Mouse (Mus musculus): Measurements from ENCODE around the gene Trim65. TPM values are rescaled to one million over a fixed set of nuclear protein-coding genes. Genes with fewer than 3 reads are reported as not detected.

Gene Trim65
- polyA plus RNA-seq, 1 experiment from 2014 or later: 2.5 TPM

DNA sequence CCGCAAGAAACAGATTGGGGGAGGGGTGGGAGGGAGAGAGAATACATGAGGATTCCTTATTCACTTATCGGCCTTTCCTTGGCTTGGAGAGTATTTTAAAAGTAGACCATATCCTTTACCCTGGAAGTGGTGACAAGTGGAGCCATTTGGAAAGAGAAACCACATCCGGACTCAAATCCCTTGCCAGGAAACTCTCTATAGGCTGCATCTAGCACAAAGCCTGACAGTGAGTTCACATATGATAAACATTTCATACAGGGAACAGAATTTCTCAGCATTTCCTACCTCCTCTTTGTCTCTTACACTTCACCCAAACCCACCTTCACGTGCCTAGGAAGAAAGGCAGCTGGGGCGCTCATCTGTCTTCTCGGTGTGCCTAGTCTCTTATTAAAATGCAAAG, 36.3 kb upstream of the Trim65 start:
- ATAC-seq (ENCODE audit: low FRiP score): peak; percentile 14; the same call in 1 of the 2 replicates
- Histone ChIP-seq H3K27me3 (ENCODE audit: control insufficient read depth, insufficient read depth, low read length) (no peaks in the 10 kb centered on the region), H3K4me1 (replicated peaks; ENCODE audit: control insufficient read depth, insufficient read depth, low read length) (peaks cover 7% of the 10 kb centered on the region), H3K27ac (ENCODE audit: low read depth, low read length) (peak overlapping the region; percentile 85), H3K36me3 (ENCODE audit: control insufficient read depth, insufficient read depth, low read length) (no peaks in the 10 kb centered on the region), H3K9ac (ENCODE audit: low read depth, low read length) (peak overlapping the region; percentile 91), H3K4me3 (ENCODE audit: low read depth, low read length) (peak overlapping the region; percentile 69), H3K4me2 (replicated peaks; ENCODE audit: low read depth, low read length) (peak overlapping the region; percentile 71), H3K9me3 (ENCODE audit: control insufficient read depth, low read length) (no peaks in the 10 kb centered on the region)
- WGBS: 13% methylated on average over 6 of the region's 6 CpGs
- no peak for DNase-seq (ENCODE audit: low spot score)

DNA sequence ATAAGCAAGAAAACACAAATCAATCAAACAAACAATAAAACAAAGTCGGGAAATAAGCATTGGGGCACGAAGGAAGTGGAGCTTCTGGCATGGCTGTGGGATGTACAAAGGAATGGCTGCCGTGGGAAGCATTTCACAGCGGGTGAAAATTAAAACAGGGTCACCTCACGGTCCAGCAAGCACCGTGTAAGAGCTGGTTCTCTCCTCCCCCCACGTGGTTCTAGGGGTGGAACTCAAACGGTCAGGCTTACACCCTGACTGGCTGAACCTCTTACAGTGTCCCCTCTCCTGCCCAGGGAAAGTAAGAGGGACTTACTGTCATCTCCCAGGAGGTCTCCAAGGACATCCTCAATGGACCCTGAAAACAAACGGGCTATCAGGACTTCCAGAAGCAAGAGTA, 32.1 kb upstream of the Trim65 start:
- no peak for DNase-seq (ENCODE audit: low spot score)
- no peak overlapping the region for H3K4me2 ChIP-seq (replicated peaks; ENCODE audit: low read depth, low read length)
- H3K9me3 ChIP-seq (ENCODE audit: control insufficient read depth, low read length): no peaks in the 10 kb centered on the region
- H3K27ac ChIP-seq (ENCODE audit: low read depth, low read length): no peak overlapping the region
- H3K36me3 ChIP-seq (ENCODE audit: control insufficient read depth, insufficient read depth, low read length): peaks cover 3% of the 10 kb centered on the region; the same call in 1 of the 2 replicates
- H3K27me3 ChIP-seq (ENCODE audit: control insufficient read depth, insufficient read depth, low read length): no peaks in the 10 kb centered on the region
- peaks cover 7% of the 10 kb centered on the region for H3K4me1 ChIP-seq (replicated peaks; ENCODE audit: control insufficient read depth, insufficient read depth, low read length)
- 32% methylated on average over 9 of the region's 9 CpGs for WGBS
- ATAC-seq (ENCODE audit: low FRiP score): no peak
- no peak overlapping the region for H3K4me3 ChIP-seq (ENCODE audit: low read depth, low read length)
- no peak overlapping the region for H3K9ac ChIP-seq (ENCODE audit: low read depth, low read length)

DNA sequence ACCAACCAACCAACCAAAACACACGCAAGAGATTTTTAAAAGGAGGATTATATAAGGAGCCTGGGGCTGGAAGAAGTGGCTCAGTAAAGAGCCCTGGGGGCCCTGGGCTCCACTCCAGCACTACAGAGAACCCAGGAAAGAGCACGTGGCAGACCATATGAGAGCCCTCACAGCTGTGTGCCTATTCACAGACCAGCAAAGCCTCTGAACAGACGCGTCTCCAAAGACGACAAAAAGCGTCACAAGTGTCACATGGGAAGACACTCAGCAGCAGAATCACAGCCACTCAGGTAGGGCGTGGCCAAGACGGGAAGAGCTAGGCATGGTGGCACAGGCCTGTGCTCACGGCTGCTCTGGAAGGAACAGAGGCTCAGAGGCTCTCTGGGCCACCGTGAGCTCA, 31.2 kb upstream of the Trim65 start:
- H3K27me3 ChIP-seq (ENCODE audit: control insufficient read depth, insufficient read depth, low read length): no peaks in the 10 kb centered on the region
- H3K36me3 ChIP-seq (ENCODE audit: control insufficient read depth, insufficient read depth, low read length): peaks cover 6% of the 10 kb centered on the region
- H3K27ac ChIP-seq (ENCODE audit: low read depth, low read length): no peak overlapping the region
- no peak overlapping the region for H3K4me3 ChIP-seq (ENCODE audit: low read depth, low read length)
- H3K4me2 ChIP-seq (replicated peaks; ENCODE audit: low read depth, low read length): no peak overlapping the region
- DNase-seq (ENCODE audit: low spot score) (no peak), ATAC-seq (ENCODE audit: low FRiP score) (no peak)
- no peaks in the 10 kb centered on the region for H3K9me3 ChIP-seq (ENCODE audit: control insufficient read depth, low read length)
- WGBS: 76% methylated on average over 10 of the region's 10 CpGs
- peaks cover 7% of the 10 kb centered on the region for H3K4me1 ChIP-seq (replicated peaks; ENCODE audit: control insufficient read depth, insufficient read depth, low read length)
- no peak overlapping the region for H3K9ac ChIP-seq (ENCODE audit: low read depth, low read length)

DNA sequence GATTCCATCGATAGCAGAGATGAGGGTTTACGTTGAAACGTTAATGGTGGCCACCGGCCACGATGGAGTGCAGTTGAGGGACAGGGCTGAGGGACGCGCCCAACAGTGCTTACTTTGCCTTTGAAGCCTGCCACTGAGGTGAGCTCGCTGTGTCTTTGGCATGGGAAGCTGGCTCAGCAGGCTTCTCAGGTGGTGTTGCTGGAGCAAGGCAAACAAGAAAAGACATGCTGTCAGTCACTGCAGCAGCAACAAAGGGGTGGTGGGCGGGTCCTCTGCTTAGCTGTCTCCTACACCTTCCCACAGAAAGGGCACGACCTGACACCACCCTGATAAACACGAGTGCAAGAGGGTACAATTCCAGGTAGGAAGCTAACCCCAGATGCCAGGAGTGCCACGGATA, 30.4 kb upstream of the Trim65 start:
- ATAC-seq (ENCODE audit: low FRiP score) (no peak), DNase-seq (ENCODE audit: low spot score) (no peak)
- H3K4me2 ChIP-seq (replicated peaks; ENCODE audit: low read depth, low read length): no peak overlapping the region
- H3K4me1 ChIP-seq (replicated peaks; ENCODE audit: control insufficient read depth, insufficient read depth, low read length): peaks cover 4% of the 10 kb centered on the region
- no peak overlapping the region for H3K9ac ChIP-seq (ENCODE audit: low read depth, low read length)
- H3K9me3 ChIP-seq (ENCODE audit: control insufficient read depth, low read length): no peaks in the 10 kb centered on the region
- no peak overlapping the region for H3K4me3 ChIP-seq (ENCODE audit: low read depth, low read length)
- no peaks in the 10 kb centered on the region for H3K27me3 ChIP-seq (ENCODE audit: control insufficient read depth, insufficient read depth, low read length)
- 70% methylated on average over 12 of the region's 12 CpGs for WGBS
- peaks cover 6% of the 10 kb centered on the region for H3K36me3 ChIP-seq (ENCODE audit: control insufficient read depth, insufficient read depth, low read length)
- H3K27ac ChIP-seq (ENCODE audit: low read depth, low read length): no peak overlapping the region

DNA sequence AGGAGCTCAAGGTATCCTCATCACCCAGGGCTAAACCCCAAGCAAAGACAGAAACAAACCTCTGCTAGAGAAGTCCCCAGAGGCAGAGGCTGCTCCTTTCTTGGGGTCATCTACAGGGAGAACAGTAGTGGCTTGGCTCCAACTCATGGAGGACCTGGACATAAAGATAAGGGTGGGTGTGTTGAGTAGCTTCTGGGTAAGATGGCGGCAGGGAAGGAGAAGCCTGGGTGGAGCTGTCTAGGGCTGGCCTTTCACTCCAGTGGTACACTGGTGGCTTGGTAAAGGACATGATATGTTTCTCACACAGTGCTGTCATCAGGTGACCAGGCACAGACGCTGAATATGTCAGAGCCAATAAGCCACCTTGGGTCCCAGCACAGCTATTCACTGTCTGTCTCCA, 20.0 kb upstream of the Trim65 start:
- no peaks in the 10 kb centered on the region for H3K27me3 ChIP-seq (ENCODE audit: control insufficient read depth, insufficient read depth, low read length)
- H3K27ac ChIP-seq (ENCODE audit: low read depth, low read length): no peak overlapping the region
- H3K4me1 ChIP-seq (replicated peaks; ENCODE audit: control insufficient read depth, insufficient read depth, low read length): no peaks in the 10 kb centered on the region
- 97% methylated on average over 2 of the region's 2 CpGs for WGBS
- no peak overlapping the region for H3K4me3 ChIP-seq (ENCODE audit: low read depth, low read length)
- DNase-seq (ENCODE audit: low spot score) (no peak), ATAC-seq (ENCODE audit: low FRiP score) (no peak)
- H3K9me3 ChIP-seq (ENCODE audit: control insufficient read depth, low read length): no peaks in the 10 kb centered on the region
- H3K9ac ChIP-seq (ENCODE audit: low read depth, low read length): no peak overlapping the region
- no peak overlapping the region for H3K4me2 ChIP-seq (replicated peaks; ENCODE audit: low read depth, low read length)
- H3K36me3 ChIP-seq (ENCODE audit: control insufficient read depth, insufficient read depth, low read length): peaks cover 30% of the 10 kb centered on the region

DNA sequence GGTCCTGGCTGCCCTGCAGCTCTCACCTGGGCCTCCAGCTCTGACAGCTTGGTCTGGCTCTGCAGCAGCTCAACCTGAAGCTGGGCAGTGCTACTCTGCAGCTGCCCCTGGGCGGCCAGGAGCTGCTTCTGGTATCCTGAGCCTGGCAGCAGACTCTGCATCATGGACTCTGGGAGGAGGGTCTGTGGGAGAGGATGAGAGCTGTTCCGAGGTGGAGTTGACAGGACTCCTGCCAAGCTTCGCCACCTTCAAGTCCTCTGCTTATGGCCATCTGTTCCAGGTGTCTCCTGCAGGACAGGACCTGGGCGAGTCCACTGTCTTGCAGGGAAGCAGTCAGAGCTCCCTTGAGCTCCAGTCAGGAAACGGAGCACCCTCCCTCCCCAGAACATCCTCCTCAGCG, 18.4 kb upstream of the Trim65 start:
- Histone ChIP-seq H3K4me3 (ENCODE audit: low read depth, low read length) (no peak overlapping the region), H3K36me3 (ENCODE audit: control insufficient read depth, insufficient read depth, low read length) (peaks cover 26% of the 10 kb centered on the region), H3K27me3 (ENCODE audit: control insufficient read depth, insufficient read depth, low read length) (no peaks in the 10 kb centered on the region), H3K9ac (ENCODE audit: low read depth, low read length) (no peak overlapping the region), H3K9me3 (ENCODE audit: control insufficient read depth, low read length) (no peaks in the 10 kb centered on the region), H3K4me1 (replicated peaks; ENCODE audit: control insufficient read depth, insufficient read depth, low read length) (no peaks in the 10 kb centered on the region), H3K4me2 (replicated peaks; ENCODE audit: low read depth, low read length) (no peak overlapping the region; the same call in 1 of the 2 replicates), H3K27ac (ENCODE audit: low read depth, low read length) (no peak overlapping the region)
- WGBS: 83% methylated on average over 6 of the region's 6 CpGs
- ATAC-seq (ENCODE audit: low FRiP score) (no peak), DNase-seq (ENCODE audit: low spot score) (no peak)

DNA sequence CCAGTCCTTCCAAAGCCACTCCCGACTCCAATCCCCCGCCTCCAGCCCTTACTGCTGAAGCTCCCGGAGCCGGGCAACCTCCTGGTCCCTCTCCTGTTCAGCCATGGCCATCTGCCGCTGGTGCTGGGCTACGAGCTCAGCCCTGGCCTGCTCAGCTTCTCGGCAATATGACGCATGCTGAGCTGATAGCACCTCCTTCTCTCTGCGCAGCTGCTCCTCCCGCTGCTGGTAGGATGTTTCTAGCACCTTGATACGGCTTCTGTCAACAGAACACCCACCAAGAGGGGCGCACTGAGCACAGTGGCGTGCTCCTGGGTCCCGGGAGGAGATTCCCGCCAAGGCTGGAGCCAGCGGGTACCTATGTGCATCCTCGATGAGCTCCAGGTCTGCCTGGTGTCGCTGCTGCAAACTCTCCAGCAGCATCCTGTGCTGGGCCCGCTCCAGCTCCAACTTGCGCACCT, 17.9 kb upstream of the Trim65 start:
- Histone ChIP-seq H3K4me2 (replicated peaks; ENCODE audit: low read depth, low read length) (no peak overlapping the region; the same call in 1 of the 2 replicates), H3K36me3 (ENCODE audit: control insufficient read depth, insufficient read depth, low read length) (peaks cover 26% of the 10 kb centered on the region), H3K4me1 (replicated peaks; ENCODE audit: control insufficient read depth, insufficient read depth, low read length) (no peaks in the 10 kb centered on the region), H3K4me3 (ENCODE audit: low read depth, low read length) (no peak overlapping the region), H3K9me3 (ENCODE audit: control insufficient read depth, low read length) (no peaks in the 10 kb centered on the region), H3K27ac (ENCODE audit: low read depth, low read length) (no peak overlapping the region), H3K9ac (ENCODE audit: low read depth, low read length) (no peak overlapping the region), H3K27me3 (ENCODE audit: control insufficient read depth, insufficient read depth, low read length) (no peaks in the 10 kb centered on the region)
- ATAC-seq (ENCODE audit: low FRiP score): no peak
- no peak for DNase-seq (ENCODE audit: low spot score)
- WGBS: 61% methylated on average over 20 of the region's 20 CpGs

DNA sequence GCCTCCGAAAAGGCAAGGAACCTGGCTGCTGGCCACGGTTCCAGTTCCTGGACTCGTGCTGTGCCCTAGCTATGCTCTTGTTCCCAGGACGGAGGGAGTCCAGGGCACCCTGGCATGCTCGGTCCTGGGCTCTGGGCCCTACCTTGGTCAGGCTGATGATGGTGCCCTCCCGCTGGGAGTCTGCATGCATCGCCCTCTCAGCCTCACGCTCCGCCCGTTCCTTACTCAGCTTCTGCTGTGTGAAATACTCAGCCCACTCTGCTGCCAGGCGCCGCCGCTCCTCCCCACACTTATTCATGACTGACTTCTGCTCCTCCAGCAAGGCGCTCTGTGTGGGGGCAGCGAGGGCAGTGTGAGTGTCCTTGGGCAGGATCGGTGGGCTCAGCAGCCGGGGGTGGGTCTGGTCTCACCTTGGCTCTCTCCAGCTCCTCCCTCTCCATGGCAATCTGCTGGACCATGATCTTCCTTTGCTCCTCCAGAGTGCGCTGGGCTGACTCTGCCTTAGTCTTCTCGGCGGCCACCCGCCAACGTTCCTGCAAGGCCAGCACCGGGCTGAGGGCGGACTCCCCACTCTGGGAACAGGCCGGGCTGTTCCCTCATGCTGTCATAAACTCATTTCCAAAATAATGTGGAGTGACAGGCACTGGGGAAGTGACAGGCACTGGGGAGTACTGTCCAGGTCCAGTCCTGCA, 15.5 kb upstream of the Trim65 start:
- peaks cover 16% of the 10 kb centered on the region for H3K36me3 ChIP-seq (ENCODE audit: control insufficient read depth, insufficient read depth, low read length)
- H3K9ac ChIP-seq (ENCODE audit: low read depth, low read length): no peak overlapping the region
- H3K27me3 ChIP-seq (ENCODE audit: control insufficient read depth, insufficient read depth, low read length): no peaks in the 10 kb centered on the region
- 78% methylated on average over 25 of the region's 25 CpGs for WGBS
- no peak overlapping the region for H3K4me3 ChIP-seq (ENCODE audit: low read depth, low read length)
- H3K4me2 ChIP-seq (replicated peaks; ENCODE audit: low read depth, low read length): no peak overlapping the region
- H3K4me1 ChIP-seq (replicated peaks; ENCODE audit: control insufficient read depth, insufficient read depth, low read length): no peaks in the 10 kb centered on the region
- no peaks in the 10 kb centered on the region for H3K9me3 ChIP-seq (ENCODE audit: control insufficient read depth, low read length)
- ATAC-seq (ENCODE audit: low FRiP score) (no peak), DNase-seq (ENCODE audit: low spot score) (no peak)
- no peak overlapping the region for H3K27ac ChIP-seq (ENCODE audit: low read depth, low read length)

Data from hindbrain, embryonic 11.5 days (tissue).